Mouse (Mus musculus) intestine, embryonic 16.5 days (tissue): ENCODE measurements around the gene Fam83g. TPM values are rescaled to one million over a fixed set of nuclear protein-coding genes. Genes with fewer than 3 reads are reported as not detected.

ENCODE experiments used
- ATAC-seq: fragments of 200-750 bp; cut with Nextera tagmentation; 2 replicates; pipeline ENCODE4 v1.8.0; 2017; ENCODE audit warnings: moderate TSS enrichment, moderate library complexity
- H3K27ac ChIP-seq: fragments of 300-500 bp; sonication (generic); 2 replicates; pipeline ENCODE4 v1.5.1; 2014; ENCODE audit warnings: mild to moderate bottlenecking, low read length
- H3K27me3 ChIP-seq: fragments of 300-500 bp; sonication (generic); replicated peaks from 2 replicates; pipeline ENCODE4 v1.6.1; 2014; ENCODE audit warnings: low read length, control low read depth, mixed read lengths; ENCODE audit not compliant: control insufficient read depth, insufficient read depth
- H3K36me3 ChIP-seq: fragments of 300-500 bp; sonication (generic); 2 replicates; pipeline ENCODE4 v1.6.1; 2014; ENCODE audit warnings: low read length, control low read depth; ENCODE audit not compliant: control insufficient read depth, insufficient read depth
- H3K4me1 ChIP-seq: fragments of 300-500 bp; sonication (generic); 2 replicates; pipeline ENCODE4 v1.6.1; 2014; ENCODE audit warnings: low read length, control low read depth, mixed read lengths; ENCODE audit not compliant: control insufficient read depth, insufficient read depth
- H3K4me2 ChIP-seq: fragments of 300-500 bp; sonication (generic); 2 replicates; pipeline ENCODE4 v1.6.1; 2014; ENCODE audit warnings: low read depth, low read length, control low read depth
- H3K4me3 ChIP-seq: fragments of 300-500 bp; sonication (generic); 2 replicates; pipeline ENCODE4 v1.5.1; 2014; ENCODE audit warnings: mild to moderate bottlenecking, low read length
- H3K9ac ChIP-seq: fragments of 300-500 bp; sonication (generic); 2 replicates; pipeline ENCODE4 v1.6.1; 2014; ENCODE audit warnings: low read depth, low read length
- H3K9me3 ChIP-seq: fragments of 300-500 bp; sonication (generic); 2 replicates; pipeline ENCODE4 v1.6.1; 2016; ENCODE audit warnings: low read length, control low read depth; ENCODE audit not compliant: control insufficient read depth
- WGBS: fragments of 180-500 bp; shearing (Covaris S2); extraction: QIAGEN DNeasy Blood & Tissue Kit; methylation state at CpG from one replicate; pipeline ENCODE4 v1.1.7; 2014; 5-methylcytosine and 5-hydroxymethylcytosine counted together
- polyA plus RNA-seq: library from polyadenylated mRNA; unstranded; fragments of >200 nt; fragmentation: Nextera tagmentation; extraction: Ambion mirVana; gene quantifications from 2 replicates; pipeline ENCODE4 v1.2.1, GENCODE M21; 2015

Gene Fam83g
- polyA plus RNA-seq, 1 experiment from 2014 or later: 9.6 TPM

GRCm38 (mm10) chr11:61701696-61702095 is 17.8 kb downstream of the Fam83g start:
- WGBS: 86% methylated on average over 5 of the region's 5 CpGs

GRCm38 (mm10) chr11:61702494-61702893 is 18.6 kb downstream of the Fam83g start:
- Histone ChIP-seq H3K9me3 (no peaks in the 10 kb centered on the region), H3K9ac (no peak overlapping the region), H3K4me3 (no peak overlapping the region), H3K36me3 (no peaks in the 10 kb centered on the region), H3K27ac (no peak overlapping the region), H3K4me2 (no peak overlapping the region), H3K4me1 (peaks cover 9% of the 10 kb centered on the region), H3K27me3 (no peaks in the 10 kb centered on the region)
- no peak for ATAC-seq
- WGBS: 93% methylated on average over 5 of the region's 5 CpGs

More at GRCm38 (mm10) chr11:61701696-61702095, 17.8 kb downstream of the Fam83g start:
- Histone ChIP-seq H3K4me3 (no peak overlapping the region), H3K4me2 (no peak overlapping the region), H3K9ac (no peak overlapping the region), H3K27ac (no peak overlapping the region), H3K27me3 (no peaks in the 10 kb centered on the region), H3K9me3 (no peaks in the 10 kb centered on the region), H3K4me1 (peaks cover 9% of the 10 kb centered on the region), H3K36me3 (no peaks in the 10 kb centered on the region)
- ATAC-seq: no peak

GRCm38 (mm10) chr11:61705581-61705980 is 21.7 kb downstream of the Fam83g start:
- H3K4me1 ChIP-seq: no peaks in the 10 kb centered on the region
- no peak overlapping the region for H3K4me2 ChIP-seq
- no peak overlapping the region for H3K27ac ChIP-seq
- H3K36me3 ChIP-seq: no peaks in the 10 kb centered on the region
- WGBS: 91% methylated on average over 2 of the region's 2 CpGs
- no peaks in the 10 kb centered on the region for H3K9me3 ChIP-seq
- no peaks in the 10 kb centered on the region for H3K27me3 ChIP-seq
- H3K4me3 ChIP-seq: no peak overlapping the region
- no peak overlapping the region for H3K9ac ChIP-seq
- no peak for ATAC-seq

- Histone ChIP-seq H3K4me2 (no peak overlapping the region), H3K9ac (no peak overlapping the region), H3K27me3 (no peaks in the 10 kb centered on the region), H3K36me3 (no peaks in the 10 kb centered on the region), H3K4me3 (no peak overlapping the region), H3K27ac (no peak overlapping the region), H3K4me1 (no peaks in the 10 kb centered on the region), H3K9me3 (no peaks in the 10 kb centered on the region)
- 67% methylated on average over 4 of the region's 4 CpGs for WGBS
- ATAC-seq: no peak
Observed at GRCm38 (mm10) chr11:61706232-61706631, 22.3 kb downstream of the Fam83g start.

- Histone ChIP-seq H3K27ac (no peak overlapping the region), H3K9ac (no peak overlapping the region), H3K4me2 (no peak overlapping the region), H3K36me3 (no peaks in the 10 kb centered on the region), H3K4me1 (no peaks in the 10 kb centered on the region), H3K27me3 (no peaks in the 10 kb centered on the region), H3K9me3 (no peaks in the 10 kb centered on the region), H3K4me3 (no peak overlapping the region)
- 58% methylated on average over 3 of the region's 3 CpGs for WGBS
- ATAC-seq: no peak
Observed at GRCm38 (mm10) chr11:61708928-61709327, 25.0 kb downstream of the Fam83g start.

- H3K27me3 ChIP-seq: no peaks in the 10 kb centered on the region
- no peak for ATAC-seq
- H3K9ac ChIP-seq: no peak overlapping the region
Observed at GRCm38 (mm10) chr11:61713157-61713855, 29.4 kb downstream of the Fam83g start.

GRCm38 (mm10) chr11:61714346-61715117 is 30.6 kb downstream of the Fam83g start:
- Histone ChIP-seq H3K9ac (no peak overlapping the region), H3K4me3 (no peak overlapping the region), H3K27me3 (no peaks in the 10 kb centered on the region), H3K4me1 (no peaks in the 10 kb centered on the region), H3K36me3 (no peaks in the 10 kb centered on the region), H3K9me3 (no peaks in the 10 kb centered on the region), H3K4me2 (no peak overlapping the region), H3K27ac (no peak overlapping the region)
- peak; percentile 81 for ATAC-seq
- WGBS: 49% methylated on average over 11 of the region's 11 CpGs

More at GRCm38 (mm10) chr11:61713157-61713855, 29.4 kb downstream of the Fam83g start:
- WGBS: 64% methylated on average over 15 of the region's 15 CpGs
- H3K36me3 ChIP-seq: no peaks in the 10 kb centered on the region
- H3K27ac ChIP-seq: no peak overlapping the region
- no peaks in the 10 kb centered on the region for H3K4me1 ChIP-seq
- no peak overlapping the region for H3K4me2 ChIP-seq
- H3K9me3 ChIP-seq: no peaks in the 10 kb centered on the region
- no peak overlapping the region for H3K4me3 ChIP-seq

GRCm38 (mm10) chr11:61715130-61715529 is 31.2 kb downstream of the Fam83g start:
- no peaks in the 10 kb centered on the region for H3K27me3 ChIP-seq
- WGBS: 65% methylated on average over 6 of the region's 6 CpGs
- H3K9me3 ChIP-seq: no peaks in the 10 kb centered on the region
- H3K4me2 ChIP-seq: no peak overlapping the region
- no peaks in the 10 kb centered on the region for H3K36me3 ChIP-seq
- H3K4me1 ChIP-seq: no peaks in the 10 kb centered on the region
- H3K9ac ChIP-seq: no peak overlapping the region
- H3K4me3 ChIP-seq: no peak overlapping the region
- ATAC-seq: 0 out of 2 replicates have a peak, but pooled peaks have one; percentile 7
- no peak overlapping the region for H3K27ac ChIP-seq

- Histone ChIP-seq H3K9me3 (no peaks in the 10 kb centered on the region), H3K4me2 (no peak overlapping the region), H3K4me3 (no peak overlapping the region), H3K36me3 (no peaks in the 10 kb centered on the region), H3K27me3 (no peaks in the 10 kb centered on the region), H3K27ac (no peak overlapping the region), H3K9ac (no peak overlapping the region), H3K4me1 (no peaks in the 10 kb centered on the region)
- no peak for ATAC-seq
- whole genome bisulfite sequencing: 70% methylated on average over 5 of the region's 5 CpGs
Observed at GRCm38 (mm10) chr11:61717990-61718389, 34.1 kb downstream of the Fam83g start.
